8 mouse cellular contexts compared by ENCODE assay signal in genomic region chr7:47052276-47052675, GRCm38 (mm10). TPM values are rescaled to one million over a fixed set of nuclear protein-coding genes. Genes with fewer than 3 reads are reported as not detected.
DNase-seq lines count a peak whose midpoint lies in the region; ATAC-seq lines count a peak whose summit lies in the region.

No protein-coding gene starts in this region.

- H3K4me2 ChIP-seq in forebrain, embryonic 14.5 days (ENCODE audit: low read length): peak overlapping the region; percentile 90
- peak overlapping the region; percentile 73 for H3K4me2 ChIP-seq in hindbrain, embryonic 12.5 days (replicated peaks)
- peak overlapping the region; percentile 88 for H3K4me2 ChIP-seq in limb, embryonic 15.5 days

- no peak for ATAC-seq in forebrain, embryonic 14.5 days
- ATAC-seq in hindbrain, embryonic 12.5 days (ENCODE audit: low FRiP score): no peak
- ATAC-seq in limb, embryonic 15.5 days (ENCODE audit: insufficient number of reproducible peaks, low FRiP score, low TSS enrichment, low read depth): no peak
- no peak for ATAC-seq in inflammation-experienced regulatory T-cells, adult 6 months

- DNase-seq in 3134 (ENCODE audit: extremely low read depth, insufficient read length, low spot score): peak; percentile 75
- peak; percentile 49 for DNase-seq in adrenal gland, adult 18-20 months (ENCODE audit: low spot score in 2 of 2)
- no peak for DNase-seq in forebrain, embryonic 14.5 days (ENCODE audit: low spot score)
- peak; percentile 45 for DNase-seq in ovary, postnatal 36 days (ENCODE audit: low spot score)
- no peak for DNase-seq in natural killer cell, adult 2 months (ENCODE audit: low spot score in 2 of 2)

- H3K27ac ChIP-seq in forebrain, embryonic 14.5 days (ENCODE audit: low read depth, low read length): no peak overlapping the region; the same call in 1 of the 2 replicates
- H3K27ac ChIP-seq in hindbrain, embryonic 12.5 days: peak overlapping the region; percentile 45
- peak overlapping the region; percentile 89 for H3K27ac ChIP-seq in limb, embryonic 15.5 days

- H3K36me3 ChIP-seq in forebrain, embryonic 14.5 days (ENCODE audit: control insufficient read depth, insufficient read depth, low read length): peaks cover 8% of the 10 kb centered on the region; the same call in 1 of the 2 replicates
- H3K36me3 ChIP-seq in hindbrain, embryonic 12.5 days: peaks cover 12% of the 10 kb centered on the region
- H3K36me3 ChIP-seq in limb, embryonic 15.5 days: peaks cover 9% of the 10 kb centered on the region

- 45% methylated on average over 3 of the region's 3 CpGs for WGBS in forebrain, embryonic 14.5 days
- WGBS in hindbrain, embryonic 12.5 days: 33% methylated on average over 3 of the region's 3 CpGs
- 18% methylated on average over 3 of the region's 3 CpGs for WGBS in limb, embryonic 15.5 days

- no peak overlapping the region for H3K4me3 ChIP-seq in forebrain, embryonic 14.5 days (ENCODE audit: low read depth, low read length)
- H3K4me3 ChIP-seq in hindbrain, embryonic 12.5 days: 0 out of 2 replicates have a peak overlapping the region, but pooled peaks have one; percentile 90
- peak overlapping the region; percentile 92 for H3K4me3 ChIP-seq in limb, embryonic 15.5 days

- no peaks in the 10 kb centered on the region for H3K27me3 ChIP-seq in forebrain, embryonic 14.5 days (replicated peaks; ENCODE audit: control insufficient read depth, insufficient read depth, low read length)
- 0 out of 2 replicates have a peak, but pooled peaks cover 5% of the 10 kb centered on the region for H3K27me3 ChIP-seq in hindbrain, embryonic 12.5 days
- H3K27me3 ChIP-seq in limb, embryonic 15.5 days: no peaks in the 10 kb centered on the region

- H3K4me1 ChIP-seq in forebrain, embryonic 14.5 days (ENCODE audit: control insufficient read depth, insufficient read depth, low read length): peaks cover 11% of the 10 kb centered on the region
- peaks cover 22% of the 10 kb centered on the region for H3K4me1 ChIP-seq in hindbrain, embryonic 12.5 days
- peaks cover 23% of the 10 kb centered on the region for H3K4me1 ChIP-seq in limb, embryonic 15.5 days

- H3K9ac ChIP-seq in forebrain, embryonic 14.5 days (ENCODE audit: low read length): peak overlapping the region; percentile 30; the same call in 1 of the 2 replicates
- 0 out of 2 replicates have a peak overlapping the region, but pooled peaks have one; percentile 35 for H3K9ac ChIP-seq in hindbrain, embryonic 12.5 days
- no peak overlapping the region for H3K9ac ChIP-seq in limb, embryonic 15.5 days

- no peaks in the 10 kb centered on the region for H3K9me3 ChIP-seq in forebrain, embryonic 14.5 days (replicated peaks; ENCODE audit: control insufficient read depth, low read length)
- H3K9me3 ChIP-seq in hindbrain, embryonic 12.5 days (replicated peaks): no peaks in the 10 kb centered on the region
- H3K9me3 ChIP-seq in limb, embryonic 15.5 days: no peaks in the 10 kb centered on the region

RNA-seq across cellular contexts. Expression of gene Tmem86a, which starts 1.9 kb away (rescaled TPM):
- 10 to 100 TPM; 18.6 to 22.3 TPM for total RNA-seq in adrenal gland, adult 18-20 months (2021)
- polyA plus RNA-seq in forebrain, embryonic 14.5 days (2014; fragmentation: Nextera tagmentation; extraction: Ambion mirVana): 22.0 and 24.1 TPM in 2 replicates
- 19.2 and 20.2 TPM in 2 replicates for polyA plus RNA-seq in hindbrain, embryonic 12.5 days (2016; fragmentation: Nextera tagmentation; extraction: Ambion mirVana)
- 25.5 and 27.2 TPM in 2 replicates for polyA plus RNA-seq in limb, embryonic 15.5 days (2015; fragmentation: Nextera tagmentation; extraction: Ambion mirVana)
- polyA plus RNA-seq in inflammation-experienced regulatory T-cells, adult 6 months (2017; shearing (Covaris generic)): 1 to 10 TPM; 1.5 to 6.6 (median 3.8) TPM

RNA-seq across cellular contexts. Expression of gene Spty2d1, which starts 44.1 kb away (rescaled TPM):
- total RNA-seq in adrenal gland, adult 18-20 months (2021): 10 to 100 TPM; 19.2 to 20.0 TPM
- polyA plus RNA-seq in forebrain, embryonic 14.5 days (2014; fragmentation: Nextera tagmentation; extraction: Ambion mirVana): 7.8 and 9.3 TPM in 2 replicates
- polyA plus RNA-seq in hindbrain, embryonic 12.5 days (2016; fragmentation: Nextera tagmentation; extraction: Ambion mirVana): 14.7 and 16.1 TPM in 2 replicates
- polyA plus RNA-seq in limb, embryonic 15.5 days (2015; fragmentation: Nextera tagmentation; extraction: Ambion mirVana): 23.3 and 23.9 TPM in 2 replicates
- 10 to 100 TPM; 28.3 to 49.5 (median 29.4) TPM for polyA plus RNA-seq in inflammation-experienced regulatory T-cells, adult 6 months (2017; shearing (Covaris generic))

Comparison
In these comparisons a context has a peak if more than half of its experiments do, and no peak if none do; other contexts are left out.
1. DNase-seq: peak in 3134 (single experiment), adrenal gland, adult 18-20 months (2 of 2) and ovary, postnatal 36 days (single experiment); none in forebrain, embryonic 14.5 days (single experiment) and natural killer cell, adult 2 months (0 of 2).
2. Peak in every context shown above with its lines, with median percentiles within 50 percentile points of each other: H3K4me2 ChIP-seq.